Mouse (Mus musculus) lung, adult 2 months (tissue): ENCODE measurements around the gene Use1. TPM values are rescaled to one million over a fixed set of nuclear protein-coding genes. Genes with fewer than 3 reads are reported as not detected.

Experiments used
- DNase-seq: peaks from one replicate; pipeline ENCODE4 v3.0.0; 2022
- H3K4me1 ChIP-seq: fragments of 200-500 bp; 2 replicates; pipeline ENCODE4 v1.6.1; 2011; ENCODE audit warnings: low read length; ENCODE audit not compliant: control insufficient read depth, insufficient read depth
- H3K4me3 ChIP-seq: fragments of 200-500 bp; replicated peaks from 2 replicates; pipeline ENCODE3; 2011; ENCODE audit warnings: low read depth, mild to moderate bottlenecking, control low read depth, low read length; ENCODE audit errors: extremely low read depth
- CTCF ChIP-seq: fragments of 200-500 bp; IDR thresholded peaks from 2 replicates; pipeline ENCODE4 v1.5.1; 2011; ENCODE audit warnings: mild to moderate bottlenecking, low read length, control low read depth; ENCODE audit not compliant: insufficient read depth
- POLR2A ChIP-seq: fragments of 200-500 bp; IDR thresholded peaks from 2 replicates; pipeline ENCODE4 v1.6.1; 2011; ENCODE audit warnings: low read depth, mild to moderate bottlenecking, control low read depth, low read length, borderline replicate concordance; ENCODE audit errors: extremely low read depth
- WGBS: fragments of 180-500 bp; shearing (Covaris S2); methylation state at CpG from one replicate; pipeline ENCODE4 v1.1.7; 2018; 5-methylcytosine and 5-hydroxymethylcytosine counted together
- polyA plus RNA-seq: library from polyadenylated mRNA; depleted of rRNA; stranded (reverse); fragments of >200 nt; gene quantifications from 2 replicates; pipeline ENCODE4 v1.2.3, GENCODE M21; 2012

The Use1 gene
- polyA plus RNA-seq, 1 experiment, result 121 TPM

DNA sequence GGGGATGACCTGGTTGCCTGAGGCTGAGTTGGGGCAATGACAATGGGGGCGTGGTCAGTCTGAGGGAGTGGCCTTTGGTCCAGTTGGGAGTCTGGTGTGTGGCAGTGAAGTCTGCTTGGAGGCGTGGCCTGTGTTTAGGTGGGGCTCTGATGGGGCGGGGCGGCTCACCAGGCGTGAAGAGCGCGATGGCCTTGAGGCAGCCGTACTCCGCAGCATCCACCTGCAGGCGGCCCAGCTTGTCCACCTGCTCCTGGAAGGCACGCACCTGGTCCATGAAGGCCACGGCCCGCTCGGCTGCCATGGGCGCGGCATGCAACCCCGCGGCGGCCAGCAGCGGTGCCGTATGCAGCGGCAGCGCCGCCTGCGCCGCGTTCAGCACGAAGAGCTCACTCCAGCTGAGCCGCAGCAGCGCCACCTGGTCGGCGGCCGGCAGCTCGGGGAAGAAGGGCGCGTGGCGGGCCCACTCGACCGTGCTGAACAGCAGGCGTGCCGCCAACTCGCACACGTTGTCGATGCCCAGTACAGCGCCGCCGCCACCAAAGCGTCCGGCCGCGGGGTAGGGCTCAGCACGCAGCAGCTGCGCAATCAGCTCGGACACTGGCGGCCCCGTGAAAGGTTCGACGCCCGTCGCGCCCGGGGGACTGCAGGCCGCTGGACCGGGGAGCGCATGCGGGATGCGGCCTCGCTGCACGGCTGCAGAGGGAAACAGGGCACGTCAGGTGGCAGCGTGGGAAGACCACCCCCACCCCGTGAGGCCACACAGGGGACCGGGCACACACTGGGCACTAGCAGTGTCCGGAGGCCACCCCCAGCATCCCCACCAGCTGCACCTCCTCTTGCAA lies 9.2 kb downstream of the Use1 start:
- WGBS, result 36% methylated on average over 74 of the region's 74 CpGs
- H3K4me3 ChIP-seq, result no peak overlapping the region
- peaks cover 21% of the 10 kb centered on the region for H3K4me1 ChIP-seq
- TF ChIP-seq POLR2A (peak; percentile 19; the same call in 1 of the 2 replicates), CTCF (no peak)
- peak; percentile 57 for DNase-seq

DNA sequence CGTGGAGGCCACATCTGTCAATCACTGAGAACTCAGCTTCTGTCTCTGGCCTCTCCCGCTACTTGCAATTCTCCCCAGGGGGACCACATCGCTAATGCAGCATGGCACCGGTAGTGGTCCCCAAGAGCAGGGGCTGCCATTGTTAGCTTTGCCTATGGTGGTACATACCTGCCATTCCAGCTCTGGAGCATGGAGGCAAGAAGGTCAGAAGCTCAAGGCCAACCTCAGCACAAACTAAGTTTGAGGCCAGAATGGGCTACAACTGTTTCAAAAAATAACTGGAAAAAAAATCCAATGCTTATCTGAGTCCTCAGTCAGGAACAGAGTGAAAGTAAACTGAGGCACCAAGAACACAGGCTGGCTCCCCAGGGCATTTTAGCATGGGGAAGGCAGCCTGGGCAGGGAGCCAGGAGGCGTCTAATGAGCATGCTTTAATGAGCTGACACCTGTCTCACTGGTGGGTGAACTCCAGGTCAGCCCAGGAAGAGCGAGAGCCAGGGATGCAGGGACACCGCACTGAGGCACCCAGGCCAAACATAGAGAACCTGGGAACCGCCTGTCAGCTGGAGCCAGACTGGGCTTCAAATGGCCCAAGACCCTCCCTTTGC lies 9.9 kb downstream of the Use1 start:
- TF ChIP-seq CTCF (no peak), POLR2A (peak; percentile 5; the same call in 1 of the 2 replicates)
- Histone ChIP-seq H3K4me1 (peaks cover 20% of the 10 kb centered on the region), H3K4me3 (no peak overlapping the region)
- no peak for DNase-seq
- WGBS, result 58% methylated on average over 8 of the region's 8 CpGs

GRCm38 (mm10) chr8:71379008-71379407 lies 12.4 kb downstream of the Use1 start:
- no peak for DNase-seq
- no peak for TF ChIP-seq CTCF
- no peak for TF ChIP-seq POLR2A
- Histone ChIP-seq H3K4me1 (peaks cover 25% of the 10 kb centered on the region), H3K4me3 (no peak overlapping the region)
- WGBS, result 77% methylated on average over 4 of the region's 4 CpGs

DNA sequence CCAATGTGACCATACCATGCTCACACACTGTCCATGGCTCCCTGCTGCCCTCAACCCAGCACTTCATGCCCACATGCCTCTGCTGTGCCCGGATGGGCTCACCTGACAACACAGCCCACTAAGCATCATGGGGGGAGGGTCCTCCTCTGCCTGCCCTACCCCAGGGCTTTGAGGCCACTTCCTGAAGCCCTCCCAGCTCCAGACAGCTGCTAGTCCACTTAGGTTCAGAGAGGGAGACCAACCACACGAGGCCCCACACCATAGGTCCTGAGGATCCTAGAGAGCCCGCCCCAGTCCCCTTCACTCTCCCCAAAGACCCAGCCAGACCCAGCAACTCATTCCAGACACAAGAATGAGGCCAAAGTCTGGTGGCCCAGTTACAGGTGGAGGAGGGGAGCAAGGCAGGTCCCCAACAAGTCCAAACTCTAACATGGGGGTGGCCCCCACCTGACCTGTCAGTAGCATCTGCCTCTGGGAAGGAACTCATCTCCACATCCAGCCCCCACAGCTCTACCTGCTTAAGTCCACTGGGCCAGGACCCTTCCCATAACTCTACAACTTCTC lies 12.9 kb downstream of the Use1 start:
- H3K4me1 ChIP-seq, result peaks cover 24% of the 10 kb centered on the region
- WGBS, result 50% methylated on average over 3 of the region's 3 CpGs
- DNase-seq, result no peak
- H3K4me3 ChIP-seq, result peak overlapping the region; percentile 85
- no peak for TF ChIP-seq CTCF
- no peak for TF ChIP-seq POLR2A

- TF ChIP-seq CTCF (no peak), POLR2A (0 out of 2 replicates have a peak, but pooled peaks have one; percentile 22)
- Histone ChIP-seq H3K4me3 (peak overlapping the region; percentile 85), H3K4me1 (peaks cover 20% of the 10 kb centered on the region)
- DNase-seq, result peak; percentile 37
- 2% methylated on average over 72 of the region's 72 CpGs for WGBS
Observed at GRCm38 (mm10) chr8:71380178-71381171, 13.8 kb downstream of the Use1 start.

DNA sequence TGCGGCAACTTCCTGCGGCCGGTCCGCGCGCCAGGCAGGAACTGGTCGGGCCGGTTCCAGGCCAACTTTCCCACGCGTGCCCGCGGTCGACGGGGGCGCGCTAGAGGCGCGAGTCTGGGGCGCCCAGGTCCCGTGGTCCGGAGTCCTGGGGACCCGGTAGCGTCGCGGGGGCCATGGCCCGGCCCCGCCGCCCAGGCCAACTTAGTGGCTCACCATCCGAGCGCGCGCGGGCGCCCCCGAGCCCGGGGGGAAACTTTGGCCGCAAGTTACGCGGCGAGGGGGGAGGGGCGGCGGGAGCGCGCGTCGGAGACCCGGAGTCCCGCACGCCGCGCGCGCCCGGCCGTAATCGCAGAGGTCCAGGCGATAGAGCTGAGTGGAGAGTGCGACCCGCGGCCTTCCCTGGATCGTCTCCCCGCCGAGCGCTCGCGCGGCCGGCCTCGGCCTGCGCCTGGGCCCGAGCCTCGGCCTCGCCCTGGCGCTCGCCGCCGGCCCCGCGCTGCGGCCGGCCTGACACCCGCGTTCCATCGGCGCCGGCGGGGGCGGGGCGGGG lies 14.8 kb downstream of the Use1 start, which contains the start of gene Nr2f6:
Nr2f6 (minus strand) TSS at position 540 of the 550 bp plus-strand sequence.
- DNase-seq, result peak; percentile 86
- Histone ChIP-seq H3K4me1 (peaks cover 12% of the 10 kb centered on the region), H3K4me3 (peak within 1 kb of the TSS; percentile 85)
- WGBS, result 4% methylated on average over 76 of the region's 89 CpGs
- TF ChIP-seq CTCF, result no peak
- no peak for TF ChIP-seq POLR2A

GRCm38 (mm10) chr8:71381971-71382961 lies 15.6 kb downstream of the Use1 start:
- DNase-seq, result peak; percentile 82
- TF ChIP-seq POLR2A (peak; percentile 30; the same call in 1 of the 2 replicates), CTCF (no peak)
- WGBS, result 4% methylated on average over 78 of the region's 80 CpGs
- H3K4me3 ChIP-seq, result peak overlapping the region; percentile 67
- peaks cover 12% of the 10 kb centered on the region for H3K4me1 ChIP-seq
